Mouse (Mus musculus) forebrain, postnatal 0 days (tissue): ENCODE data around the gene Nol6. TPM values are rescaled to one million over a fixed set of nuclear protein-coding genes. Genes with fewer than 3 reads are reported as not detected.

ENCODE experiments used
- ATAC-seq: fragments of 200-750 bp; cut with Nextera tagmentation; 2 replicates; pipeline ENCODE4 v1.8.0; 2017; ENCODE audit warnings: mild to moderate bottlenecking, moderate library complexity
- DNase-seq: peaks from one replicate; pipeline ENCODE4 v3.0.0-alpha.2; 2015
- H3K27ac ChIP-seq: fragments of 300-500 bp; sonication (generic); 2 replicates; pipeline ENCODE4 v1.5.1; 2014; ENCODE audit warnings: low read depth, mild to moderate bottlenecking, antibody characterized with exemption, low read length, moderate library complexity, mixed read lengths
- H3K27me3 ChIP-seq: fragments of 300-500 bp; sonication (generic); 2 replicates; pipeline ENCODE4 v1.6.1; 2014; ENCODE audit warnings: mild to moderate bottlenecking, low read length, mixed read lengths; ENCODE audit not compliant: insufficient read depth
- H3K36me3 ChIP-seq: fragments of 300-500 bp; sonication (generic); 2 replicates; pipeline ENCODE4 v1.6.1; 2014; ENCODE audit warnings: mild to moderate bottlenecking, moderate library complexity; ENCODE audit not compliant: insufficient read depth
- H3K4me1 ChIP-seq: fragments of 300-500 bp; sonication (generic); 2 replicates; pipeline ENCODE4 v1.6.1; 2014; ENCODE audit warnings: antibody characterized with exemption; ENCODE audit not compliant: insufficient read depth
- H3K4me2 ChIP-seq: fragments of 300-500 bp; sonication (generic); 2 replicates; pipeline ENCODE4 v1.6.1; 2014; ENCODE audit warnings: low read depth, mild to moderate bottlenecking, moderate library complexity
- H3K4me3 ChIP-seq: fragments of 300-500 bp; sonication (generic); 2 replicates; pipeline ENCODE4 v1.5.1; 2014; ENCODE audit warnings: low read depth, low read length, mixed read lengths
- H3K9ac ChIP-seq: fragments of 300-500 bp; sonication (generic); 2 replicates; pipeline ENCODE4 v1.6.1; 2014; ENCODE audit warnings: mild to moderate bottlenecking
- H3K9me3 ChIP-seq: fragments of 300-500 bp; sonication (generic); 2 replicates; pipeline ENCODE4 v1.6.1; 2016; ENCODE audit warnings: low read length
- CTCF ChIP-seq: sonication (generic); IDR thresholded peaks from 2 replicates; pipeline ENCODE4 v1.5.1; 2016; ENCODE audit warnings: antibody characterized with exemption, control low read depth, low read depth
- WGBS: fragments of 180-500 bp; shearing (Covaris S2); extraction: QIAGEN DNeasy Blood & Tissue Kit; methylation state at CpG from one replicate; pipeline ENCODE4 v1.1.7; 2014; 5-methylcytosine and 5-hydroxymethylcytosine counted together
- polyA plus RNA-seq: library from polyadenylated mRNA; unstranded; fragments of >200 nt; fragmentation: Nextera tagmentation; extraction: Ambion mirVana; gene quantifications from 2 replicates; pipeline ENCODE4 v1.2.1, GENCODE M21; 2015
- total RNA-seq: library from RNA; depleted of rRNA; stranded (reverse); fragments of >200 nt; gene quantifications from 2 replicates; pipeline ENCODE4 v1.2.3, GENCODE M21; 2014; rRNA removed

The Nol6 gene
- total RNA-seq (54.3 and 81.8 TPM in 2 replicates), polyA plus RNA-seq (39.1 and 46.0 TPM in 2 replicates)

GRCm38 (mm10) chr4:41124180-41124951, at the start of gene Nol6:
Gene Nol6 (minus strand): TSS chr4:41124455.
- ATAC-seq = peak; percentile 100
- Histone ChIP-seq H3K27me3 (no peaks in the 10 kb centered on the region), H3K9me3 (no peaks in the 10 kb centered on the region), H3K36me3 (peaks cover 26% of the 10 kb centered on the region), H3K27ac (peak within 1 kb of the TSS; percentile 54), H3K9ac (peak within 1 kb of the TSS; percentile 66), H3K4me1 (0 out of 2 replicates have a peak, but pooled peaks cover 5% of the 10 kb centered on the region), H3K4me3 (peak within 1 kb of the TSS; percentile 60), H3K4me2 (peak within 1 kb of the TSS; percentile 80)
- 2% methylated on average over 29 of the region's 29 CpGs for WGBS
- TF ChIP-seq CTCF = no peak
- DNase-seq = peak; percentile 99

- peaks cover 14% of the 10 kb centered on the region; the same call in 1 of the 2 replicates for H3K36me3 ChIP-seq
- no peak overlapping the region for H3K4me2 ChIP-seq
- no peak overlapping the region for H3K9ac ChIP-seq
- H3K4me1 ChIP-seq = 0 out of 2 replicates have a peak, but pooled peaks cover 5% of the 10 kb centered on the region
- WGBS = 77% methylated on average over 2 of the region's 2 CpGs
- H3K27me3 ChIP-seq = no peaks in the 10 kb centered on the region
- no peak overlapping the region for H3K4me3 ChIP-seq
- H3K9me3 ChIP-seq = no peaks in the 10 kb centered on the region
- DNase-seq (no peak), ATAC-seq (no peak)
- no peak overlapping the region for H3K27ac ChIP-seq
- TF ChIP-seq CTCF = peak; percentile 13; the same call in 1 of the 2 replicates
These were observed 46.7 kb upstream of the Nol6 start for GRCm38 (mm10) chr4:41170970-41171369.

- Histone ChIP-seq H3K4me1 (0 out of 2 replicates have a peak, but pooled peaks cover 5% of the 10 kb centered on the region), H3K27ac (peak overlapping the region; percentile 51; the same call in 1 of the 2 replicates), H3K36me3 (peaks cover 14% of the 10 kb centered on the region; the same call in 1 of the 2 replicates), H3K27me3 (no peaks in the 10 kb centered on the region), H3K9ac (no peak overlapping the region), H3K4me3 (no peak overlapping the region), H3K9me3 (no peaks in the 10 kb centered on the region), H3K4me2 (no peak overlapping the region)
- DNase-seq (peak; percentile 93), ATAC-seq (peak; percentile 66; the same call in 1 of the 2 replicates)
- TF ChIP-seq CTCF = peak; percentile 78
- WGBS = 54% methylated on average over 6 of the region's 6 CpGs
These were observed 41.6 kb upstream of the Nol6 start for GRCm38 (mm10) chr4:41165693-41166475.

- ATAC-seq (no peak), DNase-seq (no peak)
- Histone ChIP-seq H3K36me3 (peaks cover 13% of the 10 kb centered on the region; the same call in 1 of the 2 replicates), H3K9ac (no peak overlapping the region), H3K4me1 (0 out of 2 replicates have a peak, but pooled peaks cover 5% of the 10 kb centered on the region), H3K9me3 (no peaks in the 10 kb centered on the region), H3K4me3 (no peak overlapping the region), H3K4me2 (no peak overlapping the region), H3K27ac (no peak overlapping the region), H3K27me3 (no peaks in the 10 kb centered on the region)
- 13% methylated on average over 2 of the region's 2 CpGs for WGBS
- TF ChIP-seq CTCF = no peak
These were observed 40.7 kb upstream of the Nol6 start for GRCm38 (mm10) chr4:41164974-41165373.

- Histone ChIP-seq H3K4me3 (no peak overlapping the region), H3K27ac (no peak overlapping the region), H3K4me2 (no peak overlapping the region), H3K27me3 (no peaks in the 10 kb centered on the region), H3K9me3 (no peaks in the 10 kb centered on the region), H3K36me3 (no peaks in the 10 kb centered on the region), H3K4me1 (peaks cover 1% of the 10 kb centered on the region; the same call in 1 of the 2 replicates), H3K9ac (no peak overlapping the region)
- no peak for DNase-seq
- 96% methylated on average over 3 of the region's 3 CpGs for WGBS
- TF ChIP-seq CTCF = no peak
- ATAC-seq = no peak
These were observed 37.0 kb upstream of the Nol6 start for GRCm38 (mm10) chr4:41161232-41161631.

GRCm38 (mm10) chr4:41158251-41158650, 34.0 kb upstream of the Nol6 start:
- Histone ChIP-seq H3K4me2 (no peak overlapping the region), H3K4me1 (no peaks in the 10 kb centered on the region; the same call in 1 of the 2 replicates), H3K4me3 (no peak overlapping the region), H3K9ac (no peak overlapping the region), H3K9me3 (no peaks in the 10 kb centered on the region), H3K36me3 (no peaks in the 10 kb centered on the region), H3K27ac (no peak overlapping the region), H3K27me3 (no peaks in the 10 kb centered on the region)
- 100% methylated on average over 1 of the region's 1 CpGs for WGBS
- ATAC-seq (no peak), DNase-seq (no peak)
- TF ChIP-seq CTCF = no peak

GRCm38 (mm10) chr4:41156961-41157360, 32.7 kb upstream of the Nol6 start:
- H3K36me3 ChIP-seq = no peaks in the 10 kb centered on the region
- H3K9me3 ChIP-seq = no peaks in the 10 kb centered on the region
- ATAC-seq (no peak), DNase-seq (no peak)
- H3K27me3 ChIP-seq = no peaks in the 10 kb centered on the region
- no peak overlapping the region for H3K9ac ChIP-seq
- no peaks in the 10 kb centered on the region; the same call in 1 of the 2 replicates for H3K4me1 ChIP-seq
- H3K27ac ChIP-seq = no peak overlapping the region
- no peak for TF ChIP-seq CTCF
- no peak overlapping the region for H3K4me2 ChIP-seq
- H3K4me3 ChIP-seq = no peak overlapping the region
- WGBS = 86% methylated on average over 9 of the region's 9 CpGs
